Mouse (Mus musculus): ENCODE results near the gene Olfr545. TPM values are rescaled to one million over a fixed set of nuclear protein-coding genes. Genes with fewer than 3 reads are reported as not detected.

Gene Olfr545
- polyA plus RNA-seq, 1 experiment from 2014 or later = not detected

- POLR2A ChIA-PET = no interaction called here
Measured at GRCm38 (mm10) chr7:102479368-102480078, 19.9 kb downstream of the Olfr545 start.

GRCm38 (mm10) chr7:102478926-102479325, 20.4 kb downstream of the Olfr545 start:
- ATAC-seq (no peak), DNase-seq (ENCODE audit: low read depth, low spot score) (no peak)
- POLR2A ChIA-PET = no interaction called here
- no peaks in the 10 kb centered on the region for H3K27me3 ChIP-seq
- TF ChIP-seq CTCF (IDR thresholded peaks at IDR 0.05) = no peak
- CTCF ChIA-PET = interaction anchor here (0.7 kb wide), 1 partner anchor 24 kb away, joined by 3 read pairs; no protein-coding TSS in a partner anchor
- in situ Hi-C loops (cut with MboI; ENCODE audit: low pct_unique_long_range_greater_than_20kb) = no loop called here

More at GRCm38 (mm10) chr7:102479368-102480078, 19.9 kb downstream of the Olfr545 start:
- no peak for TF ChIP-seq CTCF (IDR thresholded peaks at IDR 0.05)
- CTCF ChIA-PET = interaction anchor here (0.7 to 1.3 kb wide), 2 partner anchors 15 to 25 kb away, joined by 3 read pairs; no protein-coding TSS in a partner anchor
- H3K27me3 ChIP-seq = no peaks in the 10 kb centered on the region
- ATAC-seq (peak; percentile 77), DNase-seq (ENCODE audit: low read depth, low spot score) (no peak)
- in situ Hi-C loops (cut with MboI; ENCODE audit: low pct_unique_long_range_greater_than_20kb) = no loop called here

- no peak for DNase-seq (ENCODE audit: low read depth, low spot score)
- TF ChIP-seq CTCF (IDR thresholded peaks at IDR 0.05) = no peak
- ATAC-seq = no peak
- no peaks in the 10 kb centered on the region for H3K27me3 ChIP-seq
- in situ Hi-C loops (cut with MboI; ENCODE audit: low pct_unique_long_range_greater_than_20kb) = no loop called here
- CTCF ChIA-PET = interaction anchor here (0.7 kb wide), 1 partner anchor 24 kb away, joined by 3 read pairs; no protein-coding TSS in a partner anchor
- POLR2A ChIA-PET = no interaction called here
Measured at GRCm38 (mm10) chr7:102478425-102478824, 20.9 kb downstream of the Olfr545 start.

- ChIA-PET POLR2A (no interaction called here), CTCF (no interaction called here)
- no peak for DNase-seq (ENCODE audit: low read depth, low spot score)
- H3K27me3 ChIP-seq = no peaks in the 10 kb centered on the region
- in situ Hi-C loops (cut with MboI; ENCODE audit: low pct_unique_long_range_greater_than_20kb) = no loop called here
- ATAC-seq = no peak
- no peak for TF ChIP-seq CTCF (IDR thresholded peaks at IDR 0.05)
Measured at GRCm38 (mm10) chr7:102477377-102477776, 22.0 kb downstream of the Olfr545 start.

- DNase-seq (ENCODE audit: low read depth, low spot score) = no peak
- in situ Hi-C loops (cut with MboI; ENCODE audit: low pct_unique_long_range_greater_than_20kb) = no loop called here
- CTCF ChIA-PET = no interaction called here
- POLR2A ChIA-PET = no interaction called here
- H3K27me3 ChIP-seq = no peaks in the 10 kb centered on the region
- no peak for TF ChIP-seq CTCF (IDR thresholded peaks at IDR 0.05)
- ATAC-seq = no peak
Measured at GRCm38 (mm10) chr7:102476601-102477000, 22.8 kb downstream of the Olfr545 start.

- ChIA-PET POLR2A (no interaction called here), CTCF (no interaction called here)
- in situ Hi-C loops (cut with MboI; ENCODE audit: low pct_unique_long_range_greater_than_20kb) = no loop called here
- no peak for ATAC-seq
- DNase-seq (ENCODE audit: low read depth, low spot score) = no peak
- TF ChIP-seq CTCF (IDR thresholded peaks at IDR 0.05) = no peak
- H3K27me3 ChIP-seq = no peaks in the 10 kb centered on the region
Measured at GRCm38 (mm10) chr7:102472675-102473074, 26.7 kb downstream of the Olfr545 start.

- POLR2A ChIA-PET = no interaction called here
- no peak for DNase-seq (ENCODE audit: low read depth, low spot score)
- ATAC-seq = no peak
- no peaks in the 10 kb centered on the region for H3K27me3 ChIP-seq
- in situ Hi-C loops (cut with MboI; ENCODE audit: low pct_unique_long_range_greater_than_20kb) = no loop called here
- CTCF ChIA-PET = no interaction called here
- TF ChIP-seq CTCF (IDR thresholded peaks at IDR 0.05) = no peak
Measured at GRCm38 (mm10) chr7:102467566-102467965, 31.8 kb downstream of the Olfr545 start.

- no peak for TF ChIP-seq CTCF (IDR thresholded peaks at IDR 0.05)
- H3K27me3 ChIP-seq = no peaks in the 10 kb centered on the region
- ChIA-PET POLR2A (no interaction called here), CTCF (no interaction called here)
- ATAC-seq (no peak), DNase-seq (ENCODE audit: low read depth, low spot score) (no peak)
- in situ Hi-C loops (cut with MboI; ENCODE audit: low pct_unique_long_range_greater_than_20kb) = no loop called here
Measured at GRCm38 (mm10) chr7:102458618-102459380, 40.6 kb downstream of the Olfr545 start.

GRCm38 (mm10) chr7:102446438-102446837, 52.9 kb downstream of the Olfr545 start:
- H3K27me3 ChIP-seq = no peaks in the 10 kb centered on the region
- in situ Hi-C loops (cut with MboI; ENCODE audit: low pct_unique_long_range_greater_than_20kb) = no loop called here
- TF ChIP-seq CTCF (IDR thresholded peaks at IDR 0.05) = no peak
- POLR2A ChIA-PET = interaction anchor here (0.5 kb wide), 1 partner anchor 136 kb away, joined by 3 read pairs; no protein-coding TSS in a partner anchor
- DNase-seq (ENCODE audit: low read depth, low spot score) (no peak), ATAC-seq (no peak)
- CTCF ChIA-PET = interaction anchor here (1.6 kb wide), 1 partner anchor 10 kb away, joined by 3 read pairs; no protein-coding TSS in a partner anchor

GRCm38 (mm10) chr7:102444301-102444700, 55.1 kb downstream of the Olfr545 start:
- CTCF ChIA-PET = no interaction called here
- in situ Hi-C loops (cut with MboI; ENCODE audit: low pct_unique_long_range_greater_than_20kb) = no loop called here
- no peak for TF ChIP-seq CTCF (IDR thresholded peaks at IDR 0.05)
- ATAC-seq = no peak
- DNase-seq (ENCODE audit: low read depth, low spot score) = no peak
- no peaks in the 10 kb centered on the region for H3K27me3 ChIP-seq
- POLR2A ChIA-PET = interaction anchor here (0.6 kb wide), 2 partner anchors 13 to 194 kb away, joined by 3 to 4 read pairs; no protein-coding TSS in a partner anchor

- no peak for TF ChIP-seq CTCF (IDR thresholded peaks at IDR 0.05)
- no peak for DNase-seq (ENCODE audit: low read depth, low spot score)
- POLR2A ChIA-PET = interaction anchor here (0.7 kb wide), 1 partner anchor 107 kb away, joined by 3 read pairs; no protein-coding TSS in a partner anchor
- ATAC-seq = no peak
- CTCF ChIA-PET = interaction anchor here (1.1 kb wide), 1 partner anchor 9 kb away, joined by 3 read pairs; no protein-coding TSS in a partner anchor
- in situ Hi-C loops (cut with MboI; ENCODE audit: low pct_unique_long_range_greater_than_20kb) = no loop called here
- no peaks in the 10 kb centered on the region for H3K27me3 ChIP-seq
Measured at GRCm38 (mm10) chr7:102442432-102442831, 56.9 kb downstream of the Olfr545 start.
